Mouse (Mus musculus) gastrocnemius, postnatal 4 days (tissue): ENCODE data around the gene Krit1. TPM values are rescaled to one million over a fixed set of nuclear protein-coding genes. Genes with fewer than 3 reads are reported as not detected.
"Not testable (repeated sequence)": the region's sequence is repeated elsewhere in the genome, so short reads cannot be mapped to it uniquely, and the experiment has no call there.

ENCODE experiments used
- DNase-seq, 2 experiments: peaks; one replicate each; pipeline ENCODE4 v3.0.0; 2021 to 2022; ENCODE audit warnings: low spot score in 2 of 2, mixed read lengths in 2 of 2
- total RNA-seq, 2 experiments: library from RNA; stranded (reverse); gene quantifications; 2 replicates each; pipeline ENCODE4 v1.2.3; 2021

The Krit1 gene
- total RNA-seq, 2 experiments from 2014 or later = 26.1 to 34.0 TPM

DNA sequence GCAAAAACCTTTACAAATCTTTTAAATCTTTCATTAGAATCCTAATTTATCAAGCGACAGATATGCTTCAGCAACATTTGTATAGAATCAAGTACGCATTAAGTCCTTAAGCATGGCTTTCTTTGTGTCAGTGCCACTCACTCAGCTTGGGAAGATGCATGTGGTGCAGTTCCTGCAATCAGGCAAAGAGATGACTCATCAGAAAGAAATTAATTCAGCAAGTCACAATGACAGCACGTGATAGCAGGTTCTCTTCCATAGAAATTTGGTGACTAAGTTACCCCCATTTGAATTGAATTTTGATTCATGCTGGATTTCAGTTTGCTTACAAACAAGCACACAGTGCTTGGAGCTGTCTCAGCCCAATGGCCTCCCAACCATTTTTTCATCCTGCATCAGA is 70.5 kb downstream of the Krit1 start:
- DNase-seq = no peak

DNA sequence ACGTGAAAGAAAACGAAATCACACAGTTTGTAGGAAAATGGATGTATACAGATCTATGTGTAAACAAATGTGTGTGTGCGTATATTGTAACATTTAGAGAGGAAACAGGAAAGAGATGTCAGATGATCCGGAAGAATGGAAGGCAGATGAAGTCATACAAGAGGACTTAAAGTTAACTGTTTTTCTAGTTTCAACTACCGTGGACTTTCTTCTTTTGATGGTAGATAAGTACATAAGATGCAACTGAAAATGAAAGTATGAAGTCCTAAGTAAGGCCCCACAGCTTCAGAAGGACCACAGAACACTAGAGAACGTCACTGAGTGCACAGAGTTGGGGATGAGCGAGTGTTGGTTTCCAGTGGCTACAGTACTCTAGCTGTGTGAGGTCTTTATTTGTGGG is 83.9 kb downstream of the Krit1 start:
- DNase-seq = not testable (repeated sequence)

DNA sequence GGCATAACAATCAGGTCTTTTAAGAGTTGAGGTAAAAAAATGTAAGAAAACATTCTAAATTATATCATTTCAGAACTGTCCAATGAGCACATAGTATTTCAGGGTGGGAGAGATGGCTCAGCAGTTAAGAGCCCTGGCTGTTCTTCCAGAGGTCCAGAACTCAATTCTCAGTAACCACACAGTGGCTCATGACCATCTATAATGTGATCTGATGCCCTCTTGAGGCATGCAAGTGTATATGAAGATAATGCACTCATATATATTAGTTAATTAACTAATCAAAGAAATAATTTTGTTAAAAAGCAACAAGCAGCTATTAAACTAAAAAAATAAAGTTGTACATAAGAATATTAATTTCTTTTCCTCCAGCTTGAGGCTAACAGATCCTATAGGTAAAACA is 86.2 kb downstream of the Krit1 start:
- no peak for DNase-seq

DNA sequence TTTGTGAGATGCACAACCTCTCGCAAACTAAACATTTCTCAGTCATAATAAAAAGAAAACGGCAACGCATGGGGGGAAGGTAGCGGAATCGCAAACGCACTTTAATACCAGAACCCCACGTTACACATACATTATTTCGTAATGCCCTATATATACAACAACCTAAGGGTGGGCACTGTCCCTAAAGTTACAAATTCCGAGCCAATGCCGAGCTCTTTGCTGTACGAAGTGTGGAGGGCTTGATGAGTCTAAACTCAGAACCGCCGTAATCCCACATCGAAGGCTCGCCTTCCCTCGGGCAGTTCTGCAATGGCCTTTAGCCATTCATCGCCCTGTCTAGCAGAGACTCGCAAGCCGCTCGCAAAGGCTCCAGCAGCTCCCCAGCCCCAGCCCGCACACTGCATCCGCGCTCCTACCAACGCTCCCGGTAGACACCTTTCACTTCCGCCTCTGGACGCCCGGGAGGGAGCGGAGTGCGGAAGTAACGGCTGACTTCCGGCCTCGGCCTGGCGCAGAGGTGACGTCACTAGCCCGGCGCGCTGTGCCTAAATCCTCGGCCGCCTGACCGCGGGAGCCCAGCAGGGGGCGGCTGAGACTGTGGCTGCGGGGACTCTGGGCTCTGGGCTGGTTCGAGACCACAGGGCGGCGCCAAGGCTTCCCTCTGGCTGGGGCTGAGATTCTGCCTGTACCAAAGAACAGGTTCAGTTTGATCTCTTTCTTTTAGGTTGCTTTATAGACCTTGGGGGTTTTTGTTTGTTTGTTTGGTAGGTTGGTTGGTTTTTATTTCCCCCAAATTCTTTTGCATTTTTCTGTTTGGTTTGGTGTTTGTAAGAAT is 90.7 kb downstream of the Krit1 start, which contains the start of gene Mterf1a:
TSS of gene Mterf1a (minus strand) at position 475 of the 835 bp plus-strand sequence.
- DNase-seq = not testable (repeated sequence)

DNA sequence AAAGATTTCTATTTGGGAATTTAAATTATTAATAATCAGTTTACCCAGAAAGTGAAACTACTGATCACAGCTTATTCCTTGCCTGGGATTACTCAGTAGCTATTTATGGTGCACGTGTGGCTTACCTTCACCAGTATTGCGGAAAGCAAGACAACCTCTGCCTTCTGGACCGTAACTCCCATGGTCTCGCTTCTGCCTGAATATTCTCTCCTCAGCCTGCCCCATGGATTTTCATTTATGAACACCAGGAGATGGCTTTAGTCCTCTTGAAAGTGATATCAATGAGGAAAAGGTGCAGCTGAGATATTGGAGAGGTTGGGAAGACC is 91.3 kb downstream of the Krit1 start:
- not testable (repeated sequence) for DNase-seq

Other genes starting within 250 kb of the Krit1 start
- gene 1700109H08Rik, start 231.6 kb upstream of the Krit1 start, total RNA-seq = 10 to 100 TPM in 1 of 2 experiments, 1 to 10 TPM in 1; 7.1 to 10.4 TPM
- gene Pex1, start 207.1 kb upstream of the Krit1 start, total RNA-seq = 10 to 100 TPM; 10.4 to 11.6 TPM
- gene Rbm48, start 206.6 kb upstream of the Krit1 start, total RNA-seq = 1 to 10 TPM; 7.4 to 7.6 TPM
- not detected for gene Tmbim7, start 152.0 kb upstream of the Krit1 start, total RNA-seq
- gene Gatad1, start 146.0 kb upstream of the Krit1 start, total RNA-seq = 10 to 100 TPM; 80.8 to 99.8 TPM
- 10 to 100 TPM; 33.9 to 34.9 TPM for gene Ankib1, start 259 bp upstream of the Krit1 start, total RNA-seq
- gene Lrrd1, start 42.0 kb downstream of the Krit1 start, total RNA-seq = not detected
- 1 to 10 TPM; 3.6 to 4.7 TPM for gene Mterf1a, start 90.7 kb downstream of the Krit1 start, total RNA-seq
- gene Akap9, start 124.9 kb downstream of the Krit1 start, total RNA-seq = 10 to 100 TPM; 64.1 to 78.4 TPM